Mouse (Mus musculus) liver, postnatal 0 days (tissue): Measurements from ENCODE around the gene Lrrc28. TPM values are rescaled to one million over a fixed set of nuclear protein-coding genes. Genes with fewer than 3 reads are reported as not detected.

Experiments
- ATAC-seq: fragments of 200-750 bp; cut with Nextera tagmentation; 2 replicates; pipeline ENCODE4 v1.8.0; 2017; ENCODE audit warnings: mild to moderate bottlenecking, moderate library complexity
- DNase-seq: peaks from one replicate; pipeline ENCODE4 v3.0.0-alpha.2; 2016
- H3K27ac ChIP-seq: fragments of 300-500 bp; sonication (generic); 2 replicates; pipeline ENCODE4 v1.5.1; 2014; ENCODE audit warnings: antibody characterized with exemption, moderate library complexity, mild to moderate bottlenecking, low read depth
- H3K27me3 ChIP-seq: fragments of 300-500 bp; sonication (generic); 2 replicates; pipeline ENCODE4 v1.6.1; 2014; ENCODE audit warnings: low read length, control low read depth, mixed read lengths; ENCODE audit not compliant: insufficient read depth
- H3K36me3 ChIP-seq: fragments of 300-500 bp; sonication (generic); replicated peaks from 2 replicates; pipeline ENCODE4 v1.6.1; 2014; ENCODE audit warnings: mild to moderate bottlenecking, control low read depth, low read length, moderate library complexity, mixed read lengths; ENCODE audit not compliant: insufficient read depth
- H3K4me1 ChIP-seq: fragments of 300-500 bp; sonication (generic); 2 replicates; pipeline ENCODE4 v1.6.1; 2014; ENCODE audit warnings: antibody characterized with exemption, mild to moderate bottlenecking, control low read depth; ENCODE audit not compliant: insufficient read depth
- H3K4me2 ChIP-seq: fragments of 300-500 bp; sonication (generic); 2 replicates; pipeline ENCODE4 v1.6.1; 2014; ENCODE audit warnings: low read depth, mild to moderate bottlenecking, low read length, moderate library complexity, mixed read lengths
- H3K4me3 ChIP-seq: fragments of 300-500 bp; sonication (generic); 2 replicates; pipeline ENCODE4 v1.5.1; 2014; ENCODE audit warnings: low read depth, low read length
- H3K9ac ChIP-seq: fragments of 300-500 bp; sonication (generic); replicated peaks from 2 replicates; pipeline ENCODE4 v1.6.1; 2014; ENCODE audit warnings: mild to moderate bottlenecking, moderate library complexity
- H3K9me3 ChIP-seq: fragments of 300-500 bp; sonication (generic); 2 replicates; pipeline ENCODE4 v1.6.1; 2016; ENCODE audit warnings: mild to moderate bottlenecking, control low read depth, low read length, mixed read lengths
- CTCF ChIP-seq: sonication (generic); IDR thresholded peaks from 2 replicates; pipeline ENCODE4 v1.5.1; 2016; ENCODE audit warnings: antibody characterized with exemption, low read depth
- EP300 ChIP-seq: IDR thresholded peaks from 2 replicates; pipeline ENCODE4 v1.6.1; 2016; ENCODE audit warnings: antibody characterized with exemption, low read depth, mild to moderate bottlenecking
- WGBS: fragments of 180-500 bp; shearing (Covaris S2); extraction: QIAGEN DNeasy Blood & Tissue Kit; methylation state at CpG from one replicate; pipeline ENCODE4 v1.1.7; 2014; ENCODE audit not compliant: insufficient replicate concordance; 5-methylcytosine and 5-hydroxymethylcytosine counted together
- polyA plus RNA-seq: library from polyadenylated mRNA; unstranded; fragments of >200 nt; fragmentation: Nextera tagmentation; extraction: Ambion mirVana; gene quantifications from 2 replicates; pipeline ENCODE4 v1.2.1, GENCODE M21; 2015

Gene Lrrc28
- polyA plus RNA-seq, 1 experiment from 2014 or later = 12.6 TPM

- WGBS = 40% methylated on average over 7 of the region's 7 CpGs
- DNase-seq (peak; percentile 36), ATAC-seq (peak; percentile 41)
- peak overlapping the region; percentile 68 for H3K27ac ChIP-seq
- H3K4me1 ChIP-seq = peaks cover 33% of the 10 kb centered on the region
- no peaks in the 10 kb centered on the region for H3K36me3 ChIP-seq
- H3K27me3 ChIP-seq = no peaks in the 10 kb centered on the region
- no peaks in the 10 kb centered on the region for H3K9me3 ChIP-seq
- H3K4me2 ChIP-seq = no peak overlapping the region
- H3K9ac ChIP-seq = 0 out of 2 replicates have a peak overlapping the region, but pooled peaks have one; percentile 26
- TF ChIP-seq CTCF = no peak
- no peak for TF ChIP-seq EP300
- H3K4me3 ChIP-seq = no peak overlapping the region
These were observed 181.5 kb downstream of the Lrrc28 start for GRCm38 (mm10) chr7:67463565-67463964.

Other genes with a start within 250 kb of the Lrrc28 start
- gene Ttc23, start 2.1 kb upstream of the Lrrc28 start, polyA plus RNA-seq = 8.4 and 9.0 TPM in 2 replicates
- 0.09 and 0.11 TPM in 2 replicates for gene Synm, start 114.5 kb upstream of the Lrrc28 start, polyA plus RNA-seq